Mouse (Mus musculus): ENCODE data around the gene Sox5. TPM values are rescaled to one million over a fixed set of nuclear protein-coding genes. Genes with fewer than 3 reads are reported as not detected.
A peak's percentile ranks its signal among the peaks of the same experiment; 100 is the strongest.

The Sox5 gene
- polyA plus RNA-seq, 1 experiment from 2014 or later = 61.5 TPM

DNA sequence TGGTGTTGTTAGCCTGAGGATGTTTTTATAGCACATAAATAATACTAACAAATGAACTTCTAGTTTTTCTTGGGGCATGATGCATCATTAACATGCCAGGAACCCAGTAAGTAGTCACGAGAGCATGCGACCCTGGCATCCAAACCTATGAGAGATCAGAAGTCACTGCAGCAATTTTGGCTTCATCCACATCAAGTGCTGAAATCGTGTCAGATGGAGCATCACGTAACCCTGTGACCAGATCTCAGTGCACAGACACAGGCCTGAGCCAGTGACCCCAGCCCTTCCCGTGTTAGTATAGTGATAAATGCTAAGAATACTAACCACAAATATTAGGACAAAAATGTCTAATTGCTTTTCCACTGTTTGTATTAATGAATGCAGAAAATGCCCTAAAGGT lies 58.8 kb downstream of the Sox5 start:
- ATAC-seq (replicated peaks; ENCODE audit: low FRiP score) (no peak), DNase-seq (ENCODE audit: low spot score) (no peak)
- WGBS = 90% methylated on average over 5 of the region's 5 CpGs
- Histone ChIP-seq H3K9ac (ENCODE audit: low read length) (no peak overlapping the region), H3K27me3 (ENCODE audit: control insufficient read depth, insufficient read depth, low read length) (no peaks in the 10 kb centered on the region), H3K9me3 (ENCODE audit: control insufficient read depth, low read length) (no peaks in the 10 kb centered on the region), H3K36me3 (ENCODE audit: control insufficient read depth, insufficient read depth, low read length) (no peaks in the 10 kb centered on the region), H3K4me1 (replicated peaks; ENCODE audit: control insufficient read depth, insufficient read depth, low read length) (no peaks in the 10 kb centered on the region), H3K4me3 (ENCODE audit: low read depth, low read length) (no peak overlapping the region), H3K27ac (ENCODE audit: low read depth, low read length) (no peak overlapping the region), H3K4me2 (ENCODE audit: low read depth, low read length, severe bottlenecking) (no peak overlapping the region)

DNA sequence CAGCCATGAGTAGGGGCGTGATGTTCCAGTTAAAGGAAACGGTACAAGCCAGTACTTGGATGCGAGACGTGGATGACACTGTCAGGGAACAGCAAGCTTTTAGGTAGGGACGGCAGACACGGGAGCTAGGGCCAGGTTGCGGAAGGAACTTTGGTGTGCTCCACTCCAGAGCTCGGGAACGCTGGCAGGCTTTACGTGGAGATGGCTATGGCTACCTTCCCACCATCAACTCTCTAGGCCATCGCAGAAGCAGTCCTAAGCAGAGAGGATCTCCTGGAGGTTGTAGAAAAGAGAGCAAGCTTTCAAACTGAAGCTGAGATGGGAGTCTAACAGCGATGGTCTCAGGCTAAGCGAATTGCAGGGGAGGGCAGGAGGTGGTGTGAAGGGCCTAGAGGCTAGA lies 60.9 kb downstream of the Sox5 start:
- H3K4me3 ChIP-seq (ENCODE audit: low read depth, low read length) = no peak overlapping the region
- H3K9ac ChIP-seq (ENCODE audit: low read length) = no peak overlapping the region
- no peaks in the 10 kb centered on the region for H3K36me3 ChIP-seq (ENCODE audit: control insufficient read depth, insufficient read depth, low read length)
- no peak overlapping the region for H3K27ac ChIP-seq (ENCODE audit: low read depth, low read length)
- DNase-seq (ENCODE audit: low spot score) (no peak), ATAC-seq (replicated peaks; ENCODE audit: low FRiP score) (no peak)
- no peaks in the 10 kb centered on the region for H3K9me3 ChIP-seq (ENCODE audit: control insufficient read depth, low read length)
- H3K4me1 ChIP-seq (replicated peaks; ENCODE audit: control insufficient read depth, insufficient read depth, low read length) = no peaks in the 10 kb centered on the region
- WGBS = 97% methylated on average over 13 of the region's 13 CpGs
- H3K27me3 ChIP-seq (ENCODE audit: control insufficient read depth, insufficient read depth, low read length) = no peaks in the 10 kb centered on the region
- H3K4me2 ChIP-seq (ENCODE audit: low read depth, low read length, severe bottlenecking) = no peak overlapping the region

DNA sequence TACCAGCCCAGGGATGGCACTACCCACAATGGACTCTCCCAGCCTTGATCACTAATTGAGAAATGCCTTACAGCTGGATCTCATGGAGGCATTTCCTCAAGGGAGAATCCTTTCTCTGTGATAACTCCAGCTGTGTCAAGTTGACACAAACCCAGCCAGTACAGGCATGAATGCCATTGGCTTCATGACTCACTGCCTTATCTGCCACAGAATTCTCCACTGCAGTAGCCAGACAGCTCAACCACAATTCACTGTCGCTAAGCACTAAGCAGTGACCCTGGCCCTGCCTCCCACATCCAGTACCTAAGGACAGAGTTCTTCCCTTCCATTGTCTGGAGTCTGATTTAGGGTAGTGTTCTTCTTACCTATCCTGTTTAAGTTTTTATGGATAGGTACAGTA lies 65.4 kb downstream of the Sox5 start:
- peaks cover 4% of the 10 kb centered on the region; the same call in 1 of the 2 replicates for H3K4me1 ChIP-seq (replicated peaks; ENCODE audit: control insufficient read depth, insufficient read depth, low read length)

DNA sequence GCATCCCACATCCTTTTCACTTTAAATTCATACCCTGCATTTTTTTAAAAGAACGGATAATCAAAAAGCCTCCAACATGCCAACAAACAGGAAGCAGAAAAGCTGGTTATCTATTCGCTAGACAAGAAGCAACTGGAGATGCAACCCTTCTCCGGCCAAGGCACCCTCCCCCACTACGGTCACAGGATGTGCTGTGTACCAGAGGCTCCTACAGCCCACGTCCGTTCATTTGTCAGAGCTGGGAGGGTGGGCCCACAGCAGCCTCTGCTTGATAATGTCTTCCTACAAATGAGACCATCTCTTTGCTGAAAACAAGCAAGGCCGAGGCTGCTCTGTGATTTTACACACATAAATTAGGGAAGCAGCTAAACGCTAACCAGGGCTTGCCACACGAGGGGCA lies 69.9 kb downstream of the Sox5 start:
- no peaks in the 10 kb centered on the region for H3K9me3 ChIP-seq (ENCODE audit: control insufficient read depth, low read length)
- H3K4me3 ChIP-seq (ENCODE audit: low read depth, low read length) = no peak overlapping the region
- no peaks in the 10 kb centered on the region for H3K27me3 ChIP-seq (ENCODE audit: control insufficient read depth, insufficient read depth, low read length)
- peaks cover 4% of the 10 kb centered on the region; the same call in 1 of the 2 replicates for H3K4me1 ChIP-seq (replicated peaks; ENCODE audit: control insufficient read depth, insufficient read depth, low read length)
- no peak overlapping the region for H3K27ac ChIP-seq (ENCODE audit: low read depth, low read length)
- H3K36me3 ChIP-seq (ENCODE audit: control insufficient read depth, insufficient read depth, low read length) = no peaks in the 10 kb centered on the region
- DNase-seq (ENCODE audit: low spot score) (peak; percentile 57), ATAC-seq (replicated peaks; ENCODE audit: low FRiP score) (no peak)
- H3K9ac ChIP-seq (ENCODE audit: low read length) = no peak overlapping the region
- 46% methylated on average over 9 of the region's 9 CpGs for WGBS
- H3K4me2 ChIP-seq (ENCODE audit: low read depth, low read length, severe bottlenecking) = no peak overlapping the region

More for the DNA sequence above, 65.4 kb downstream of the Sox5 start:
- Histone ChIP-seq H3K36me3 (ENCODE audit: control insufficient read depth, insufficient read depth, low read length) (no peaks in the 10 kb centered on the region), H3K9me3 (ENCODE audit: control insufficient read depth, low read length) (no peaks in the 10 kb centered on the region), H3K9ac (ENCODE audit: low read length) (no peak overlapping the region), H3K27me3 (ENCODE audit: control insufficient read depth, insufficient read depth, low read length) (no peaks in the 10 kb centered on the region), H3K27ac (ENCODE audit: low read depth, low read length) (no peak overlapping the region), H3K4me3 (ENCODE audit: low read depth, low read length) (no peak overlapping the region), H3K4me2 (ENCODE audit: low read depth, low read length, severe bottlenecking) (no peak overlapping the region)
- ATAC-seq (replicated peaks; ENCODE audit: low FRiP score) = no peak
- no peak for DNase-seq (ENCODE audit: low spot score)
- 94% methylated on average over 1 of the region's 1 CpGs for WGBS

DNA sequence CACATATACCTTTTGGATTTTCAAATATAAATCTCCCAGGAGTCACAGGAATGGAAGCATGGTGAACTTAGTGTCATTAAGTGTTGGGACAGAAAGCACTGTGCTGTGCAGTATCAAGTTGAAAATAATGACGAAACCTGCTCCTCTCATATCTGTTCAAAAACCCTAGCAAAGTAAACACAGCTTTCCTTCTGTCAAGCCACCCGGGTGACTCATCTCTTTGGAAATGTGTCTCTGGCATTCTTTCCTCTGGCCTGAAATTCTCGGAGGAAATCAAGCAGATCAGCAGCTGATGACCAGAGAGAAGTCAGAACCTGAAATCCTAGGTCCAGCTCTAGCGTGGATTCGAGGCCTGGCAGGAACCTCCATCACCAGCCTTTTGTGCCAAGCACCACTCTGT lies 71.0 kb downstream of the Sox5 start:
- WGBS = 66% methylated on average over 5 of the region's 5 CpGs
- ATAC-seq (replicated peaks; ENCODE audit: low FRiP score) = no peak

DNA sequence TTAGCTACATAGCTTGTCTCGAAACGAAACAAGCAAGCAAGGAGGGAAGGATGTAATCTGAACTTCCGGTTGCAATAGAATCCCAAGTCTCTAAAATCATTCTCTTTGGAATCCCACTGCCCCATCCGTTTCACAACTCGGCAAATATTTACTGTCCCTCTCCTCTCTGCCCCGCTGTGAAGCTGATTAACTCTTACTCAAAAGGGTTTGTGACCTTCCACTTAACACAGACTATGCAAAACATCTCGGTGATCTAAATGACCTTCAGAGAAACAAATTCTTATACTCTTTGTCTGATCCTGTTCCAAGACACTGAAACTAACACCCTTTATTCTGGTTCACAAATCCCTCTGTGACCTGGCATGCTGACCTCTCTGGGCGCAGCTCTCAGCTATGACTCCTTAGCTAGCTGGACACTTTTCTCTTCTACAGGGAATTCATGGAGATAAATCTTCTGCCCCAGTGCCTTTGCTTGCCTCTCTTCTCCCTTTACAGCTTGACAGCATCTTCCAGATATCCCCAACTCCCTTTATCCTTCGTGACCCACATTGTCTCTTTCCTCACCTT lies 72.1 kb downstream of the Sox5 start:
- DNase-seq (ENCODE audit: low spot score) (no peak), ATAC-seq (replicated peaks; ENCODE audit: low FRiP score) (no peak)
- Histone ChIP-seq H3K9me3 (ENCODE audit: control insufficient read depth, low read length) (no peaks in the 10 kb centered on the region), H3K4me2 (ENCODE audit: low read depth, low read length, severe bottlenecking) (no peak overlapping the region), H3K27me3 (ENCODE audit: control insufficient read depth, insufficient read depth, low read length) (no peaks in the 10 kb centered on the region), H3K4me3 (ENCODE audit: low read depth, low read length) (no peak overlapping the region), H3K36me3 (ENCODE audit: control insufficient read depth, insufficient read depth, low read length) (no peaks in the 10 kb centered on the region), H3K27ac (ENCODE audit: low read depth, low read length) (no peak overlapping the region), H3K4me1 (replicated peaks; ENCODE audit: control insufficient read depth, insufficient read depth, low read length) (peaks cover 4% of the 10 kb centered on the region; the same call in 1 of the 2 replicates), H3K9ac (ENCODE audit: low read length) (no peak overlapping the region)
- WGBS = 56% methylated on average over 9 of the region's 9 CpGs

More for the DNA sequence above, 71.0 kb downstream of the Sox5 start:
- H3K27me3 ChIP-seq (ENCODE audit: control insufficient read depth, insufficient read depth, low read length) = no peaks in the 10 kb centered on the region
- H3K4me1 ChIP-seq (replicated peaks; ENCODE audit: control insufficient read depth, insufficient read depth, low read length) = peaks cover 4% of the 10 kb centered on the region; the same call in 1 of the 2 replicates
- no peaks in the 10 kb centered on the region for H3K9me3 ChIP-seq (ENCODE audit: control insufficient read depth, low read length)
- no peak for DNase-seq (ENCODE audit: low spot score)
- H3K36me3 ChIP-seq (ENCODE audit: control insufficient read depth, insufficient read depth, low read length) = no peaks in the 10 kb centered on the region
- no peak overlapping the region for H3K4me3 ChIP-seq (ENCODE audit: low read depth, low read length)
- no peak overlapping the region for H3K27ac ChIP-seq (ENCODE audit: low read depth, low read length)
- H3K4me2 ChIP-seq (ENCODE audit: low read depth, low read length, severe bottlenecking) = no peak overlapping the region
- H3K9ac ChIP-seq (ENCODE audit: low read length) = no peak overlapping the region

DNA sequence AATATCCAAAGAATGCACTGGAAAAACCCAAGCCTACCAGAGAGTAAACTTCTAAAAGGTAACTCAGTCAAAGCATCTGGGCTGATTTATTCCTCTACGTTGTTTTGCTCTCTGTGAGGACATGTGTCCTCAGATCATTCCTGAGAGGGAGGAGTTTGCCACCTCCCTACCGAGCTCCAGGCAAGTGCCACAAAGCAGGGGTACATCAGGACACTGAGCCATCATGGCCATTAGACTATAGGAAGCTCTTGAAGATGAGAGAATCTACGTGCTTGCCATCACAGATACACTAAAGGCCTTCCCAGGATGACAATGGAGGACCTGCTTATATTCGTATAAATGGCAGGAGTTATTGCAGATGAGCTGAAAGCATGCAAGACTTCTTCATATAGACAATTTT lies 73.4 kb downstream of the Sox5 start:
- Histone ChIP-seq H3K27me3 (ENCODE audit: control insufficient read depth, insufficient read depth, low read length) (no peaks in the 10 kb centered on the region), H3K9me3 (ENCODE audit: control insufficient read depth, low read length) (no peaks in the 10 kb centered on the region), H3K9ac (ENCODE audit: low read length) (no peak overlapping the region), H3K27ac (ENCODE audit: low read depth, low read length) (no peak overlapping the region), H3K4me1 (replicated peaks; ENCODE audit: control insufficient read depth, insufficient read depth, low read length) (peaks cover 4% of the 10 kb centered on the region; the same call in 1 of the 2 replicates), H3K4me2 (ENCODE audit: low read depth, low read length, severe bottlenecking) (no peak overlapping the region), H3K36me3 (ENCODE audit: control insufficient read depth, insufficient read depth, low read length) (no peaks in the 10 kb centered on the region), H3K4me3 (ENCODE audit: low read depth, low read length) (no peak overlapping the region)
- ATAC-seq (replicated peaks; ENCODE audit: low FRiP score) (no peak), DNase-seq (ENCODE audit: low spot score) (peak; percentile 8)
- 76% methylated on average over 4 of the region's 4 CpGs for WGBS

DNA sequence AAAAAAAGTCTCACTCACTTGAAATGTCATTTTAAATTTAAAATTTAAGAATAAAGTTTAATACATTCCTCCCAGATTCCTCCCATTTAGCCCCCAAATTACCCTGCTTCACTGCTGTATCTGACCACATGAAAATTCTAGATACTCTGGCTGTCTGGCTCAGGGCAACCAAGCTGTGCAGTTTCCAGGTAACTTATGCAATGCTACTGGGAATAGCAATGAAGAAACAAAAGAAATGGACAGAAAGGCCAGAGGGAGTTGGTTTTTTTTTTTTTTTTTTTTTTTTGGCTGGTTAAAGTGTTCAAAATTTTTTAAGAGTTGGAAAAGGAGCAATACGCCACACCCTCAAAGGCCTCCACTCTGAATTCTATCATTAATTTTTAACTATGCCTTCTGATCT lies 73.8 kb downstream of the Sox5 start:
- Histone ChIP-seq H3K4me1 (replicated peaks; ENCODE audit: control insufficient read depth, insufficient read depth, low read length) (peaks cover 4% of the 10 kb centered on the region; the same call in 1 of the 2 replicates), H3K27me3 (ENCODE audit: control insufficient read depth, insufficient read depth, low read length) (no peaks in the 10 kb centered on the region), H3K4me2 (ENCODE audit: low read depth, low read length, severe bottlenecking) (no peak overlapping the region), H3K4me3 (ENCODE audit: low read depth, low read length) (no peak overlapping the region), H3K27ac (ENCODE audit: low read depth, low read length) (no peak overlapping the region), H3K36me3 (ENCODE audit: control insufficient read depth, insufficient read depth, low read length) (no peaks in the 10 kb centered on the region), H3K9ac (ENCODE audit: low read length) (no peak overlapping the region), H3K9me3 (ENCODE audit: control insufficient read depth, low read length) (no peaks in the 10 kb centered on the region)
- ATAC-seq (replicated peaks; ENCODE audit: low FRiP score) = no peak
- 100% methylated on average over 1 of the region's 1 CpGs for WGBS
- no peak for DNase-seq (ENCODE audit: low spot score)

DNA sequence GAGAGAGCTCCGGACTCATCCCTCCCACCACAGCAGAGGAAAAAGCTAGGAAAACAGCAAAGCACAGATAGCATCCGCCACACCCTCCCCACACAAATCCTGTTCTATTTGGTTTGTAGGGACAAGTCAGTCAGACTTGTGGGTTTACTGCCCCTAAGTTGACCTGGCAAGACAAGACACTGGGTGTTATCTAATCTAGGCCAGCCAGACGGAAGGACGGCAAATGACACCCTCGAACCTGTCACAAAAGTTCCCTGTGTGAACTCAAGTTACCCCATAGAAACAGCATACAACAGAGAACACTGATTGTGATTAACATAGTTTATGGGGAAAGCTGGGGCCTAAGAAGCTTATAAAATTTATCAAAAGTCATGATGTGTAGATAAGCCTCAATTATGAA lies 76.8 kb downstream of the Sox5 start:
- Histone ChIP-seq H3K27me3 (ENCODE audit: control insufficient read depth, insufficient read depth, low read length) (no peaks in the 10 kb centered on the region), H3K9ac (ENCODE audit: low read length) (no peak overlapping the region), H3K9me3 (ENCODE audit: control insufficient read depth, low read length) (no peaks in the 10 kb centered on the region; the same call in 1 of the 2 replicates), H3K4me3 (ENCODE audit: low read depth, low read length) (no peak overlapping the region), H3K4me2 (ENCODE audit: low read depth, low read length, severe bottlenecking) (no peak overlapping the region), H3K36me3 (ENCODE audit: control insufficient read depth, insufficient read depth, low read length) (no peaks in the 10 kb centered on the region), H3K27ac (ENCODE audit: low read depth, low read length) (no peak overlapping the region), H3K4me1 (replicated peaks; ENCODE audit: control insufficient read depth, insufficient read depth, low read length) (no peaks in the 10 kb centered on the region)
- ATAC-seq (replicated peaks; ENCODE audit: low FRiP score) (no peak), DNase-seq (ENCODE audit: low spot score) (no peak)
- WGBS = 96% methylated on average over 5 of the region's 5 CpGs

All from forebrain, embryonic 11.5 days (tissue).